Mouse (Mus musculus) lung, postnatal 0 days (tissue): ENCODE measurements around the gene Cyb5rl. TPM values are rescaled to one million over a fixed set of nuclear protein-coding genes. Genes with fewer than 3 reads are reported as not detected.
"Not testable (repeated sequence)": the region's sequence is repeated elsewhere in the genome, so short reads cannot be mapped to it uniquely, and the experiment has no call there.

Source experiments
- ATAC-seq: fragments of 200-750 bp; cut with Nextera tagmentation; 2 replicates; pipeline ENCODE4 v1.8.0; 2017; ENCODE audit warnings: moderate library complexity
- DNase-seq: peaks from one replicate; pipeline ENCODE4 v3.0.0-alpha.2; 2016; ENCODE audit warnings: low spot score
- H3K27ac ChIP-seq: fragments of 300-500 bp; sonication (generic); 2 replicates; pipeline ENCODE4 v1.5.1; 2014; ENCODE audit warnings: antibody characterized with exemption, mild to moderate bottlenecking, low read length, mixed read lengths
- H3K27me3 ChIP-seq: fragments of 300-500 bp; sonication (generic); replicated peaks from 2 replicates; pipeline ENCODE4 v1.6.1; 2014; ENCODE audit warnings: low read length, mixed read lengths; ENCODE audit not compliant: insufficient read depth
- H3K36me3 ChIP-seq: fragments of 300-500 bp; sonication (generic); 2 replicates; pipeline ENCODE4 v1.6.1; 2014; ENCODE audit warnings: low read length, mixed read lengths; ENCODE audit not compliant: insufficient read depth
- H3K4me1 ChIP-seq: fragments of 300-500 bp; sonication (generic); 2 replicates; pipeline ENCODE4 v1.6.1; 2014; ENCODE audit warnings: antibody characterized with exemption, low read depth, low read length, mixed read lengths; ENCODE audit not compliant: insufficient read depth
- H3K4me2 ChIP-seq: fragments of 300-500 bp; sonication (generic); replicated peaks from 2 replicates; pipeline ENCODE4 v1.6.1; 2014; ENCODE audit warnings: low read depth, mild to moderate bottlenecking, low read length, moderate library complexity, mixed read lengths
- H3K4me3 ChIP-seq: fragments of 300-500 bp; sonication (generic); 2 replicates; pipeline ENCODE4 v1.5.1; 2014; ENCODE audit warnings: low read depth, low read length
- H3K9ac ChIP-seq: fragments of 300-500 bp; sonication (generic); replicated peaks from 2 replicates; pipeline ENCODE4 v1.6.1; 2014; ENCODE audit warnings: low read depth, mild to moderate bottlenecking
- H3K9me3 ChIP-seq: fragments of 300-500 bp; sonication (generic); 2 replicates; pipeline ENCODE4 v1.6.1; 2016; ENCODE audit warnings: low read length, mixed read lengths
- CTCF ChIP-seq: IDR thresholded peaks from 2 replicates; pipeline ENCODE4 v1.5.1; 2016; ENCODE audit warnings: antibody characterized with exemption, mild to moderate bottlenecking
- EP300 ChIP-seq: IDR thresholded peaks from 2 replicates; pipeline ENCODE4 v1.6.1; 2016; ENCODE audit warnings: antibody characterized with exemption, mild to moderate bottlenecking, control low read depth
- WGBS: fragments of 180-500 bp; shearing (Covaris S2); extraction: QIAGEN DNeasy Blood & Tissue Kit; methylation state at CpG from one replicate; pipeline ENCODE4 v1.1.7; 2014; 5-methylcytosine and 5-hydroxymethylcytosine counted together
- polyA plus RNA-seq: library from polyadenylated mRNA; unstranded; fragments of >200 nt; fragmentation: Nextera tagmentation; extraction: Ambion mirVana; gene quantifications from 2 replicates; pipeline ENCODE4 v1.2.1, GENCODE M21; 2015

The Cyb5rl gene
- polyA plus RNA-seq, 1 experiment from 2014 or later: 5.4 TPM

- WGBS: 30% methylated on average over 13 of the region's 13 CpGs
- H3K4me3 ChIP-seq: no peak overlapping the region
- H3K36me3 ChIP-seq: no peaks in the 10 kb centered on the region
- no peaks in the 10 kb centered on the region for H3K4me1 ChIP-seq
- H3K9ac ChIP-seq: no peak overlapping the region
- TF ChIP-seq CTCF (no peak), EP300 (no peak)
- ATAC-seq: peak; percentile 43
- H3K27ac ChIP-seq: no peak overlapping the region
- H3K4me2 ChIP-seq: no peak overlapping the region
- H3K9me3 ChIP-seq: no peaks in the 10 kb centered on the region
- no peak for DNase-seq
- H3K27me3 ChIP-seq: no peaks in the 10 kb centered on the region
Observed at GRCm38 (mm10) chr4:107108291-107108731, 41.5 kb downstream of the Cyb5rl start.

- not testable (repeated sequence) for H3K4me2 ChIP-seq, H3K4me1 ChIP-seq, H3K27ac ChIP-seq, H3K4me3 ChIP-seq, H3K36me3 ChIP-seq, H3K27me3 ChIP-seq, ATAC-seq, DNase-seq, H3K9me3 ChIP-seq, H3K9ac ChIP-seq
- 80% methylated on average over 6 of the region's 6 CpGs for WGBS
Observed at GRCm38 (mm10) chr4:107109181-107109580, 42.4 kb downstream of the Cyb5rl start.

GRCm38 (mm10) chr4:107114278-107114677, 47.5 kb downstream of the Cyb5rl start:
- no peak overlapping the region for H3K4me2 ChIP-seq
- H3K27ac ChIP-seq: no peak overlapping the region
- no peaks in the 10 kb centered on the region for H3K36me3 ChIP-seq
- no peaks in the 10 kb centered on the region for H3K4me1 ChIP-seq
- no peak overlapping the region for H3K4me3 ChIP-seq
- H3K9ac ChIP-seq: no peak overlapping the region
- DNase-seq (no peak), ATAC-seq (no peak)
- no peaks in the 10 kb centered on the region for H3K9me3 ChIP-seq
- TF ChIP-seq EP300 (no peak), CTCF (no peak)
- WGBS: 26% methylated on average over 8 of the region's 8 CpGs
- no peaks in the 10 kb centered on the region for H3K27me3 ChIP-seq

GRCm38 (mm10) chr4:107117741-107118385, 51.1 kb downstream of the Cyb5rl start:
- no peaks in the 10 kb centered on the region for H3K36me3 ChIP-seq
- TF ChIP-seq CTCF: no peak
- no peak for TF ChIP-seq EP300
- no peaks in the 10 kb centered on the region for H3K4me1 ChIP-seq
- no peak overlapping the region for H3K9ac ChIP-seq
- no peaks in the 10 kb centered on the region for H3K9me3 ChIP-seq
- no peak overlapping the region for H3K4me2 ChIP-seq
- H3K4me3 ChIP-seq: no peak overlapping the region
- ATAC-seq (no peak), DNase-seq (no peak)
- no peak overlapping the region for H3K27ac ChIP-seq
- no peaks in the 10 kb centered on the region for H3K27me3 ChIP-seq
- WGBS: 82% methylated on average over 2 of the region's 2 CpGs

DNA sequence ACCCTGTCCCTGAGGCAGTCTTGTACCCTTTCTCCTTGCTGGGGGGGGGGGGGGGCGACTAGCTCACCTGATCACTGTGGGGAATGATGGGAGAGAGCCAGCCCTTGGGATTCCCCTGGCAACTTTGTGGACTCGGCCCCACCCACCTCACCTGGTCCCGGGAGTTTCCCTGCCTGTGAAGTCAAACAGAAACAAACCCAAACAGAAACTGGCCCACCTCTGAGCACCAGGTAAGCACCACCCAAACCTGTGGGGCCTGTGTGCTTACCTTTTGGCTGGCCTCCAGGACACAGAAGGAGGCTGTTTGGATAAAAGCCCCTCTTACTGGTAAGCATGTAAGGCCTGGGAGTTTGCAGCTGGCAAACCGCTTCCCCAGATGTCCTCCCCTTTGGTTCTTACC, 52.3 kb downstream of the Cyb5rl start:
- H3K27ac ChIP-seq: no peak overlapping the region
- no peaks in the 10 kb centered on the region for H3K36me3 ChIP-seq
- no peak overlapping the region for H3K9ac ChIP-seq
- H3K9me3 ChIP-seq: no peaks in the 10 kb centered on the region
- 41% methylated on average over 3 of the region's 4 CpGs for WGBS
- H3K27me3 ChIP-seq: no peaks in the 10 kb centered on the region
- peak; percentile 60 for ATAC-seq
- H3K4me2 ChIP-seq: no peak overlapping the region
- DNase-seq: peak; percentile 54
- TF ChIP-seq EP300 (no peak), CTCF (no peak)
- H3K4me3 ChIP-seq: no peak overlapping the region
- H3K4me1 ChIP-seq: no peaks in the 10 kb centered on the region

DNA sequence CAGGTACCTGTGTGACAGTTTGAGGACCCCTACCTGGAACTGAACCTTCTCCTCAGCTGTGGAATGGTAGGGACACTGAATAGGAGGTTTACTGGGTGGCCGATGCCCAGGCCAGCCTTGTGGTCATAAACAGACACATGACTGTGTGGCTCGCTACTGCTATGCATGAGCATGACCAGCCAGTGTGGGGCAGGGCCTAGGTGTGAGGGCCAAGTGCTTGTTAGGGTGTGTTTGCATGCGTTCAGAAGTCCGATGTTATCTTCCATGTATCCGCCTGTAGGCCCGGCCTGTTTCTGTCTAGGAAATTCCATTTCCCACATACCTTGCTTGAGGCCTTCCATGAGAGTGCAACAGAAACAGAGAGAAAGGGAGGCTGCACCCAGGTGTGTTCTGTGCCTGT, 53.9 kb downstream of the Cyb5rl start:
- peak; percentile 37 for ATAC-seq
- TF ChIP-seq EP300: no peak
- no peak for TF ChIP-seq CTCF
- Histone ChIP-seq H3K4me3 (no peak overlapping the region), H3K27ac (no peak overlapping the region), H3K4me2 (no peak overlapping the region), H3K9me3 (no peaks in the 10 kb centered on the region), H3K36me3 (no peaks in the 10 kb centered on the region), H3K9ac (no peak overlapping the region), H3K27me3 (no peaks in the 10 kb centered on the region), H3K4me1 (no peaks in the 10 kb centered on the region)
- 75% methylated on average over 6 of the region's 6 CpGs for WGBS
- no peak for DNase-seq
